Mouse (Mus musculus) liver, embryonic 16.5 days (tissue): ENCODE measurements around the gene Ly6g6d. TPM values are rescaled to one million over a fixed set of nuclear protein-coding genes. Genes with fewer than 3 reads are reported as not detected.
A peak's percentile ranks its signal among the peaks of the same experiment; 100 is the strongest.

ENCODE experiments used
- ATAC-seq: fragments of 200-750 bp; cut with Nextera tagmentation; 2 replicates; pipeline ENCODE4 v1.8.0; 2017; ENCODE audit warnings: low read depth, mild to moderate bottlenecking, moderate number of reproducible peaks, moderate library complexity
- H3K27ac ChIP-seq: fragments of 300-500 bp; sonication (generic); 2 replicates; pipeline ENCODE4 v1.5.1; 2014; ENCODE audit warnings: mild to moderate bottlenecking, low read length
- H3K27me3 ChIP-seq: fragments of 300-500 bp; sonication (generic); 2 replicates; pipeline ENCODE4 v1.6.1; 2014; ENCODE audit warnings: low read depth, low read length, mixed read lengths; ENCODE audit not compliant: control insufficient read depth, insufficient read depth
- H3K36me3 ChIP-seq: fragments of 300-500 bp; sonication (generic); 2 replicates; pipeline ENCODE4 v1.6.1; 2014; ENCODE audit warnings: mild to moderate bottlenecking; ENCODE audit not compliant: control insufficient read depth, insufficient read depth
- H3K4me1 ChIP-seq: fragments of 300-500 bp; sonication (generic); 2 replicates; pipeline ENCODE4 v1.6.1; 2014; ENCODE audit warnings: low read depth, low read length, mixed read lengths; ENCODE audit not compliant: control insufficient read depth
- H3K4me2 ChIP-seq: fragments of 300-500 bp; sonication (generic); 2 replicates; pipeline ENCODE4 v1.6.1; 2014; ENCODE audit warnings: low read depth, low read length, mixed read lengths
- H3K4me3 ChIP-seq: fragments of 300-500 bp; sonication (generic); 2 replicates; pipeline ENCODE4 v1.5.1; 2014; ENCODE audit warnings: low read depth, mild to moderate bottlenecking, low read length
- H3K9ac ChIP-seq: fragments of 300-500 bp; sonication (generic); 2 replicates; pipeline ENCODE4 v1.6.1; 2014; ENCODE audit warnings: low read depth, low read length
- H3K9me3 ChIP-seq: fragments of 300-500 bp; sonication (generic); replicated peaks from 2 replicates; pipeline ENCODE4 v1.6.1; 2016; ENCODE audit warnings: low read length; ENCODE audit not compliant: control insufficient read depth
- WGBS: fragments of 180-500 bp; shearing (Covaris S2); extraction: QIAGEN DNeasy Blood & Tissue Kit; methylation state at CpG from one replicate; pipeline ENCODE4 v1.1.7; 2014; ENCODE audit not compliant: insufficient replicate concordance; 5-methylcytosine and 5-hydroxymethylcytosine counted together
- polyA plus RNA-seq: library from polyadenylated mRNA; unstranded; fragments of >200 nt; fragmentation: Nextera tagmentation; extraction: Ambion mirVana; gene quantifications from 2 replicates; pipeline ENCODE4 v1.2.1, GENCODE M21; 2015

Gene Ly6g6d
- polyA plus RNA-seq, 1 experiment from 2014 or later, result 0.55 TPM

DNA sequence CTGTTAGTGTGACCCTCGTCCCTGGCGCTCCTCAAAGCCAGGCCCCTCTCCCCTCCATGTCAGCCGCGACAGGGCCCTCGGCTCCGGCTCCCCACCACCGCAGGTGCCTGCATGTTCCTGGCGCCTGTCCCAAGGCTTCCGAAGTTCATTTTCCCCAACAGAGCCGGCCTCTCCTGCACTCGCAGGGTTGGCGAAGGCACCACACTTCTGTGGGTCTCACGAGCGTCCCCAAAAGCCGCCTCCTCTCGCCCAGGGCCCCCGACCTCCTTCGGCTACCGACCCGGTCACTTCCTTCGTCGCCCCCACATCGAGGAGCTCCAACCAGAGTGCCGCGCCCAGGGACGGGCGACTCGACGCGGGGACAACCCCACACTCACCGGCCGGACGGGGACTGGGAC is 42.9 kb upstream of the Ly6g6d start:
- Histone ChIP-seq H3K27ac (peak overlapping the region; percentile 80), H3K9ac (peak overlapping the region; percentile 97), H3K4me2 (peak overlapping the region; percentile 87), H3K4me1 (peaks cover 17% of the 10 kb centered on the region), H3K9me3 (no peaks in the 10 kb centered on the region), H3K36me3 (peaks cover 27% of the 10 kb centered on the region), H3K27me3 (no peaks in the 10 kb centered on the region), H3K4me3 (peak overlapping the region; percentile 97)
- no peak for ATAC-seq
- under 1% methylated on average over 33 of the region's 33 CpGs for WGBS

DNA sequence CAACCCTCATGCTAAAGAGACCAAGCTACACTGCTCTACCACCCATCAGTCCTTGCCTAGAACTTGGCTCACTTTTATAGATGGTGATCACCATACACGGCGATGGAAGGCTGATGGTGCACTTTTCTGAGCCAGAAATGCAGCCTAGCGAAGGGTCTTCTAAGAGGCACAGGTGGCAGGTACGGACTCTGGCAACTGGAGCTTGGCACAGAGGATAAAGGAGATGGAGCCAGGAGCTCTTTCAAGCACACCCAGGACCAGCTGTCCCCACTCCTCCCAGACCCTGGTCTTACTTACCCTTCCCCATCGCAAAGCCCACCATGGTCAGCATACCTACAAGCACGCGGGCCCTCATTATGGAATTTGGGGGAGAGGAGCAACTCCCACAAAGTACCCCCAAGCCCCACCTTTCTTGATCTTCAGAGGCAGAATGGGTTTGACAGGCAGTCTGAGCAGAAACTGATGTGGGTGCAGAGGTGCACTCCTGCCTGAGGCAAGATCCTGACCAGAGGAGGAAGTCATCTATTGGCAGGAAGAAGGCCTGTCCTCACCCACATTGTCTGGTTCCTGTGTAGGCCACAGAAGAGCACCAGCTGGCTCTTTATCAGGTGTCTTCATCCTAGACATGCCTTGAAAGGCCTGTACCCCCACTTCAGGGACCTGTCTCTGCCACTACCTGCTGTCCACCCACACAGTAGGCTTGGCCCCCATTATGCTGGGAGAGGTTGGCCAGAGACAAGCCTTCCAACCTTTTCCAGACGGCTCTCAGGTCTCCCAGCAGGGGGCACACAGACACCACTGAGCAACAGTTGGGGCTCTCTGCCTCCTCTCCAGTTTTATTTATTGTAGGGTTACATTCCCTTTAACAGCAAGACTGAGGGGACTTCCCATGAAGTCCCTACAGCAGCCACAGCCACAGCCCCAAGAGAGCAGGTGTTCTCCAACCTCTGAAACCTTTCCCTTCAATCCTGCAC is 37.5 kb upstream of the Ly6g6d start, which contains the start of gene Ly6g5b:
Gene Ly6g5b (minus strand): TSS at position 383 of the 974 bp plus-strand sequence.
- H3K4me1 ChIP-seq, result peaks cover 6% of the 10 kb centered on the region
- H3K27me3 ChIP-seq, result no peaks in the 10 kb centered on the region
- 71% methylated on average over 8 of the region's 8 CpGs for WGBS
- peaks cover 21% of the 10 kb centered on the region for H3K36me3 ChIP-seq
- H3K27ac ChIP-seq, result no peak within 1 kb of the TSS
- 0 out of 2 replicates have a peak, but pooled peaks have one; percentile 17 for ATAC-seq
- H3K9ac ChIP-seq, result no peak within 1 kb of the TSS
- H3K9me3 ChIP-seq, result no peaks in the 10 kb centered on the region
- no peak within 1 kb of the TSS for H3K4me2 ChIP-seq
- no peak within 1 kb of the TSS for H3K4me3 ChIP-seq

DNA sequence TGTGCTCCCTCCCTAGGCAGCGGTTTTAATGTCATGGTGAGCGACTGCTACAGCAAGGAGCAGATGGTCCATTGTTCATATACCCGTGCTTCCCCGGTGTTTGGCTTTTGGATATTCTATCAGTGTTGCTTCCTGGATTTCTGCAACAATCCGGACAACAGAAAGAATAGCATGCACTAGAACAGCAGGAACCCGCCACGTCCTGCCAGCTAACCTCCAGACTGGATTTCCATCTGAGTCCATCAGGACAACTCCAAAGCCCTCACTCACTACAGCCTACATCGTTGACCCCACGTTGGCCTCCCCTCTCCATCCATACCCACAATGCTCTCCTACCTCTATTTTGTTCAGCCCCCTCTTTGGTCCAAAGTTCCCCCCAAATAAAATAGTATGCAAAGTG is 33.9 kb upstream of the Ly6g6d start:
- H3K27ac ChIP-seq, result no peak overlapping the region
- no peaks in the 10 kb centered on the region for H3K9me3 ChIP-seq
- no peak overlapping the region for H3K4me3 ChIP-seq
- no peak overlapping the region for H3K9ac ChIP-seq
- ATAC-seq, result no peak
- H3K36me3 ChIP-seq, result peaks cover 6% of the 10 kb centered on the region
- no peak overlapping the region for H3K4me2 ChIP-seq
- H3K4me1 ChIP-seq, result no peaks in the 10 kb centered on the region
- WGBS, result 62% methylated on average over 9 of the region's 9 CpGs
- no peaks in the 10 kb centered on the region for H3K27me3 ChIP-seq

DNA sequence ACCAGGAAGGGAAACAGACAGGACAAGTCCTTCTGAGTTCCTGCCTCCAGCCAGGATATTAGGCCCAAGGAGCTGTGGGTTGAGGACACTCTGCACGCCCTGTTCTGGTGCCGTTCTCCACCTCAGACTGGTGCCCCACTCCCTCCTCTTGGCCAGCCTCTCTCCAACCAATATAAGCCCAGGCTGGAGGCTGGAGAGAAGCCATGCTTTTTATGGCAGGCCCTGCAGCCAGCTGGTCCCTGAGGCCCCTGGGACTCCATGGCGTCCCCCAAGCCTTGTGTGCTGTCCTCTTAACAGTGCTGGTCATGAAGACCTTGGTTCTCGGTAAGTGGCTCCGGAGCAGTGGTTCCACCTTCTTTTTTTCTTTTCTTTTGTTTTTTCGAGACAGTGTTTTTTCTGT is 30.2 kb upstream of the Ly6g6d start, which contains the start of gene Ly6g5c:
Gene Ly6g5c (plus strand): TSS at position 183 of the 400 bp plus-strand sequence.
- Histone ChIP-seq H3K9ac (no peak within 1 kb of the TSS), H3K27me3 (no peaks in the 10 kb centered on the region), H3K36me3 (no peaks in the 10 kb centered on the region; the same call in 1 of the 2 replicates), H3K4me3 (no peak within 1 kb of the TSS), H3K4me1 (peaks cover 31% of the 10 kb centered on the region), H3K27ac (no peak within 1 kb of the TSS), H3K9me3 (no peaks in the 10 kb centered on the region), H3K4me2 (no peak within 1 kb of the TSS)
- ATAC-seq, result no peak
- 78% methylated on average over 6 of the region's 6 CpGs for WGBS

DNA sequence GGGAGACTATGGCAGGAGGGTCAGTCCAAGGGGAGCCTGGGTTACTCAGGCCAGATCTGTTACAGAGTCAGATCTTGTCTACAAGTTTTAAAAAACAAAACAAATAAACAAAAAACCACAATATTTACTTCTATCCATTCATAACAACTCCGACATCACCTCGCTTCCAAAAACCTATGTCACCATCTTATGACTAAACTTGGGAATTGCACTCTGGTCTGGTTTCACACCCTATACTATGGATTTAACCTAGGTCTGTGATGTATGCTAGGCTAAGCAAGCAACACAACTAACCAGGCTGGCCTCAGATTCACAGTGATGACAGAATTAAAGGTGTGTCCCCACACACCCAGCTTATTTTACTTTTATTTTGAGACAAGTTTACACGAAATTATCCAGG is 28.7 kb upstream of the Ly6g6d start:
- WGBS, result 60% methylated on average over 3 of the region's 3 CpGs
- Histone ChIP-seq H3K9ac (no peak overlapping the region), H3K9me3 (no peaks in the 10 kb centered on the region), H3K27me3 (no peaks in the 10 kb centered on the region), H3K4me3 (no peak overlapping the region), H3K27ac (no peak overlapping the region), H3K4me2 (no peak overlapping the region), H3K4me1 (peaks cover 38% of the 10 kb centered on the region), H3K36me3 (peaks cover 11% of the 10 kb centered on the region)
- no peak for ATAC-seq

DNA sequence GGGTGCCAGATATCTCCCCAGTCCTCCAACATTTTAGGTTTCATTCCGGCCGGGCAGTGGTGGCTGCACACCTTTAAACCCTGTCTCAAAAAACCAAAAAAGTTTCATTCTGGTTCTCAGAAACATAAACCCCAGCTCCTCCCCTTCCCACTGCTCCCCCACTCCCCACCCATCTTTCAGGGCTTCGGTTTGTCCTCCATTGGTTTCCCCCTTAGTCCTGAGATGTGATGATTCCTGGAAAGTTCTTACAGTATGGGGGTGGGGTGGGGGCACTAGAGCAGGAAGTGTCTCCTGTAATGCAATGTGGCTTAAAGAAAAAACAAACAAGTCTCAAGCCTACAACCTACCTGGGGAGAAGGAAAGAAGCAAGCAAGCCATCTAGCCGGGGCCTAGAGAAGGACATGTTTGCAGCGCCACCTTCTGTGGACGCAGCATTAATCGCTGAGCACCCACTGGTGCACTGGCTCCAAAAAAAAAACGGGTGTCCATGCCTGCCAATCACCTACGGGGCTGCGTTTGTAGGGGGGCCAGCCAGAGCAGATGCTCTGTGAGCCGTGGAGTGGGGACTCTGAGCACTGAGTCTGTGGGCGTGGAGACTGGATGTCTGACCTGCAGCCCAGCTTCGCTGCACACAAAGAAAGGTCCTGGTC is 28.0 kb upstream of the Ly6g6d start:
- Histone ChIP-seq H3K4me1 (peaks cover 38% of the 10 kb centered on the region), H3K4me3 (no peak overlapping the region), H3K36me3 (peaks cover 18% of the 10 kb centered on the region), H3K4me2 (0 out of 2 replicates have a peak overlapping the region, but pooled peaks have one; percentile 9), H3K27ac (peak overlapping the region; percentile 70), H3K27me3 (no peaks in the 10 kb centered on the region), H3K9me3 (no peaks in the 10 kb centered on the region), H3K9ac (peak overlapping the region; percentile 21; the same call in 1 of the 2 replicates)
- no peak for ATAC-seq
- 25% methylated on average over 13 of the region's 13 CpGs for WGBS

DNA sequence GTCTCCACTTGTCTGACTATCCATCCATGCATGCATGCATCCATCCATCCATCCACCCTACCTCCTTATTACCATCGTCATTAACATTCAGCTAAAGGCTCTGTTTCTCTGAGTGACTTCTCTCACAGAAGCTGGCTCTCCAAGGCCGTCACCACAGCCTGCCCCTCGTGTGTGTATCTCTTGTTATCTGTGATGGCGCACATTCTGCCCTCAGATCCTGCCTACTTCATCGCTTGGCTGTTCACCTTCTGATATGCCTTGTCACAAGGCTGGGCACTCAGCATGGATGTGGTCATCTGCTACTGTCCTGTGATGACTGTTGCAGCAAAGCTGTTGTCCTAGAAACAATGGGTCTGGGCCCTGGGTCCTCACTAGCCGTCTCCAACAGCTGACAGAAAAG is 26.9 kb upstream of the Ly6g6d start:
- Histone ChIP-seq H3K9me3 (no peaks in the 10 kb centered on the region), H3K27ac (peak overlapping the region; percentile 83), H3K9ac (peak overlapping the region; percentile 43; the same call in 1 of the 2 replicates), H3K4me2 (peak overlapping the region; percentile 46), H3K36me3 (peaks cover 23% of the 10 kb centered on the region), H3K27me3 (no peaks in the 10 kb centered on the region), H3K4me3 (no peak overlapping the region), H3K4me1 (peaks cover 38% of the 10 kb centered on the region)
- WGBS, result 32% methylated on average over 6 of the region's 6 CpGs
- ATAC-seq, result peak; percentile 88

DNA sequence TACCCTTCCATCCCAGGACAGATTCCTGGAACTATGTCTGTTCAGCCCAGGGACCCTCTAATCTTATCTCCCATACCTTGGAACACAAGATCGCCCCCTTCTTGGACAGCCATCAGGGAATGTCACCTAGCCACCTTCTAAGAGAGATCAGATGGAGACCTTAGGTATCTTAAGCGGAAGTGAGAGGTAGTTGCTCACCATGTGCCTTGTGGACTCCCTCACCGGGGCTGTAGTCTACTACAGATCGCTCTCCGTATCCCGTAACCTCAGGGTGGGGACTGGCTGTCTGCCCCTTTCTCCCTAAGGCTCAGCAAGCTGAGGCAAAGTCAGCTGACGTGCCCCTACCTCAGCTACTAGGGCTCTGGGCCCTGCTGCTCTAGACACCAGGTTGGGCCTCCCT is 26.2 kb upstream of the Ly6g6d start:
- H3K9ac ChIP-seq, result peak overlapping the region; percentile 43
- no peaks in the 10 kb centered on the region for H3K27me3 ChIP-seq
- peak overlapping the region; percentile 46; the same call in 1 of the 2 replicates for H3K4me2 ChIP-seq
- peaks cover 38% of the 10 kb centered on the region for H3K4me1 ChIP-seq
- peak overlapping the region; percentile 83 for H3K27ac ChIP-seq
- 66% methylated on average over 7 of the region's 7 CpGs for WGBS
- peaks cover 27% of the 10 kb centered on the region for H3K36me3 ChIP-seq
- H3K9me3 ChIP-seq, result no peaks in the 10 kb centered on the region
- no peak overlapping the region for H3K4me3 ChIP-seq
- ATAC-seq, result no peak
